In genomic region chr4:95507946-95508311, GRCm38 (mm10) we compare ENCODE assay signal across 13 mouse cellular contexts.
"Had no signal": no experiment of that assay in that cellular context is flagged by ENCODE, and none has a peak within 500 bp of the region (broad histone marks: within the 10 kb centered on the region; RNA-seq: fewer than 3 reads in every experiment).

No protein-coding gene starts in this region.

- H3K4me1 ChIP-seq: liver, embryonic 15.5 days; megakaryocyte, embryonic 14.5 days had no signal

- H3K27me3 ChIP-seq: liver, embryonic 15.5 days; megakaryocyte, embryonic 14.5 days; midbrain, embryonic 12.5 days had no signal

- H3K27ac ChIP-seq: hindbrain, postnatal 0 days; left cerebral cortex, adult 2 months; liver, embryonic 15.5 days; macrophage; midbrain, embryonic 12.5 days had no signal

- H3K9ac ChIP-seq: liver, embryonic 15.5 days; midbrain, embryonic 12.5 days had no signal

- H3K36me3 ChIP-seq: liver, embryonic 15.5 days; midbrain, embryonic 12.5 days had no signal

- H3K4me3 ChIP-seq: left cerebral cortex, adult 2 months; liver, embryonic 15.5 days; megakaryocyte, embryonic 14.5 days; midbrain, embryonic 12.5 days had no signal

- H3K9me3 ChIP-seq: liver, embryonic 15.5 days; megakaryocyte, embryonic 14.5 days; midbrain, embryonic 12.5 days had no signal

- H3K4me2 ChIP-seq: liver, embryonic 11.5 days; liver, embryonic 15.5 days; midbrain, embryonic 12.5 days had no signal

- DNase-seq: lung, adult 2 months; lung, postnatal 14 days; right cerebral cortex, adult 18-20 months; right cerebral cortex, postnatal 25 days; thymus, adult 18-20 months; thymus, postnatal 25 days had no signal
